Comparison of ENCODE assay signal across 8 mouse cellular contexts in genomic region chr11:44617734-44618586, GRCm38 (mm10). TPM values are rescaled to one million over a fixed set of nuclear protein-coding genes. Genes with fewer than 3 reads are reported as not detected.
DNase-seq lines count a peak whose midpoint lies in the region; ATAC-seq and TF ChIP-seq lines count a peak whose summit lies in the region.

No protein-coding gene starts in this region.

- ATAC-seq in Patski: peak; percentile 46
- ATAC-seq in kidney, embryonic 14.5 days (ENCODE audit: low FRiP score, low TSS enrichment): peak; percentile 17; the same call in 1 of the 2 replicates
- ATAC-seq in lung, embryonic 16.5 days (ENCODE audit: low read depth): peak; percentile 66

- peak overlapping the region; percentile 78 for H3K27ac ChIP-seq in kidney, embryonic 14.5 days (ENCODE audit: low read depth, low read length)
- H3K27ac ChIP-seq in lung, embryonic 16.5 days (ENCODE audit: low read length): no peak overlapping the region; the same call in 1 of the 2 replicates

- peaks cover 18% of the 10 kb centered on the region for H3K4me1 ChIP-seq in kidney, embryonic 14.5 days (ENCODE audit: control insufficient read depth, insufficient read depth, low read length)
- H3K4me1 ChIP-seq in lung, embryonic 16.5 days (replicated peaks; ENCODE audit: control insufficient read depth, insufficient read depth, low read length): peaks cover 6% of the 10 kb centered on the region; the same call in 1 of the 2 replicates

- no peak for TF ChIP-seq CTCF in Patski (IDR thresholded peaks at IDR 0.05)

- no peaks in the 10 kb centered on the region for H3K9me3 ChIP-seq in kidney, embryonic 14.5 days (ENCODE audit: control insufficient read depth, low read length)
- no peaks in the 10 kb centered on the region for H3K9me3 ChIP-seq in lung, embryonic 16.5 days (ENCODE audit: control insufficient read depth, low read length)

- H3K4me3 ChIP-seq in kidney, embryonic 14.5 days (ENCODE audit: low read length): peak overlapping the region; percentile 57
- H3K4me3 ChIP-seq in lung, embryonic 16.5 days (ENCODE audit: low read length): peak overlapping the region; percentile 61

- POLR2A ChIA-PET in Patski (lab: Charles Lee): no interaction called here

- peak overlapping the region; percentile 73 for H3K9ac ChIP-seq in kidney, embryonic 14.5 days (ENCODE audit: low read depth, low read length)
- peak overlapping the region; percentile 68 for H3K9ac ChIP-seq in lung, embryonic 16.5 days (ENCODE audit: low read length)

- in situ Hi-C loops in Patski (cut with MboI; ENCODE audit: low pct_unique_long_range_greater_than_20kb): loop anchor here (5.0 to 10.0 kb wide), 4 partner anchors 394 to 1027 kb away; no protein-coding TSS in a partner anchor

- no peaks in the 10 kb centered on the region for H3K27me3 ChIP-seq in Patski
- H3K27me3 ChIP-seq in kidney, embryonic 14.5 days (ENCODE audit: control insufficient read depth, insufficient read depth, low read length): peaks cover 42% of the 10 kb centered on the region
- H3K27me3 ChIP-seq in lung, embryonic 16.5 days (ENCODE audit: control insufficient read depth, insufficient read depth, low read depth, low read length): peaks cover 69% of the 10 kb centered on the region

- under 1% methylated on average over 55 of the region's 55 CpGs for WGBS in kidney, embryonic 14.5 days
- under 1% methylated on average over 51 of the region's 55 CpGs for WGBS in lung, embryonic 16.5 days

- peak overlapping the region; percentile 79 for H3K4me2 ChIP-seq in kidney, embryonic 14.5 days (replicated peaks; ENCODE audit: low read depth, low read length)
- peak overlapping the region; percentile 89 for H3K4me2 ChIP-seq in lung, embryonic 16.5 days (ENCODE audit: low read depth, low read length)

- H3K36me3 ChIP-seq in kidney, embryonic 14.5 days (ENCODE audit: control insufficient read depth, insufficient read depth, low read length): no peaks in the 10 kb centered on the region
- H3K36me3 ChIP-seq in lung, embryonic 16.5 days (ENCODE audit: control insufficient read depth, insufficient read depth, low read length): no peaks in the 10 kb centered on the region

- CTCF ChIA-PET in Patski (lab: Charles Lee): interaction anchor here (1.5 kb wide), 1 partner anchor 387 kb away, joined by 4 read pairs; no protein-coding TSS in a partner anchor

- DNase-seq in 3134 (ENCODE audit: extremely low read depth, insufficient read length, low spot score): peak; percentile 86
- DNase-seq in Patski (ENCODE audit: low read depth, low spot score): peak; percentile 22
- peak; percentile 76 for DNase-seq in embryo, embryonic 10.5 days (ENCODE audit: low spot score)
- DNase-seq in heart, adult 9 months (ENCODE audit: low spot score in 2 of 2): peak; percentile 48 to 52
- peak; percentile 31 to 49 for DNase-seq in right cerebral cortex, adult 2 months (ENCODE audit: low spot score in 2 of 2)
- DNase-seq in urinary bladder, postnatal 10 days (ENCODE audit: low spot score): no peak

RNA-seq across cellular contexts. Expression of gene Ebf1, which starts 0.8 kb away (rescaled TPM):
- polyA plus RNA-seq in Patski (2021): 7.3 TPM
- polyA plus RNA-seq in kidney, embryonic 14.5 days (2014; fragmentation: Nextera tagmentation; extraction: Ambion mirVana): 19.9 and 26.9 TPM in 2 replicates
- polyA plus RNA-seq in lung, embryonic 16.5 days (2015; fragmentation: Nextera tagmentation; extraction: Ambion mirVana): 11.9 and 12.8 TPM in 2 replicates
